8 mouse cellular contexts compared by ENCODE assay signal in genomic region chr7:81934267-81934745, GRCm38 (mm10). TPM values are rescaled to one million over a fixed set of nuclear protein-coding genes. Genes with fewer than 3 reads are reported as not detected.
DNase-seq lines count a peak whose midpoint lies in the region; ATAC-seq and TF ChIP-seq lines count a peak whose summit lies in the region.

TSS of gene Hdgfl3 (minus strand) at chr7:81934473.

- peak; percentile 76 for ATAC-seq in frontal cortex, adult (ENCODE audit: low TSS enrichment)
- peak; percentile 50 to 67; a peak in 3 of 4 replicates for ATAC-seq in hematopoietic stem cell, adult 5-6 weeks (replicated peaks in 1 of 2; ENCODE audit: insufficient read depth in 1 of 2, low FRiP score in 2 of 2, low TSS enrichment in 1 of 2, low read depth in 1 of 2, poor library complexity in 2 of 2, severe bottlenecking in 2 of 2)

- H3K27ac ChIP-seq in cerebellum, adult 2 months (ENCODE audit: insufficient read depth, low read length), result peak within 1 kb of the TSS; percentile 76

- peak within 1 kb of the TSS; percentile 63 for H3K4me3 ChIP-seq in cerebellum, adult 2 months (replicated peaks; ENCODE audit: insufficient read depth, low read depth, low read length)

- TF ChIP-seq CTCF in cerebellum, adult 2 months (IDR thresholded peaks at IDR 0.05; ENCODE audit: borderline replicate concordance, insufficient read depth, low read depth, low read length), result no peak

- DNase-seq in Muller cell, postnatal 12 days (ENCODE audit: inconsistent ontology term), result peak; percentile 93
- DNase-seq in cerebellum, adult 2 months, result peak; percentile 81 to 84
- peak; percentile 65 to 75 for DNase-seq in layer of hippocampus, adult 8-10 months (ENCODE audit: low spot score in 2 of 2)
- DNase-seq in lung, adult 18-20 months, result peak; percentile 73 to 78
- DNase-seq in retina, adult 2 months (ENCODE audit: low read depth, low spot score), result peak; percentile 78
- peak; percentile 57 for DNase-seq in urinary bladder, adult 2 months (ENCODE audit: low spot score)

- no peaks in the 10 kb centered on the region; the same call in 1 of the 2 replicates for H3K4me1 ChIP-seq in cerebellum, adult 2 months (ENCODE audit: control insufficient read depth, insufficient read depth, low read length)

- no peaks in the 10 kb centered on the region; the same call in 1 of the 2 replicates for H3K27me3 ChIP-seq in cerebellum, adult 2 months (ENCODE audit: control insufficient read depth, insufficient read depth, low read length)

- 0 out of 2 replicates have a peak, but pooled peaks have one; percentile 23 for TF ChIP-seq POLR2A in cerebellum, adult 2 months (IDR thresholded peaks at IDR 0.05; ENCODE audit: borderline replicate concordance, insufficient read depth, low read length)

- WGBS in cerebellum, adult 2 months, result under 1% methylated on average over 61 of the region's 63 CpGs

RNA-seq across cellular contexts. Expression of gene Hdgfl3, which starts in this region (rescaled TPM):
- polyA plus RNA-seq in cerebellum, adult 2 months (2012; rRNA removed), result 22.4 and 23.7 TPM in 2 replicates
- 27.3 and 37.4 TPM in 2 replicates for total RNA-seq in hematopoietic stem cell, adult 5-6 weeks (2017)
- total RNA-seq in layer of hippocampus, adult 8-10 months (2022), result 10 to 100 TPM; 61.8 to 65.0 (median 63.0) TPM
- 8.0 and 10.4 TPM in 2 replicates for polyA plus RNA-seq in urinary bladder, adult 2 months (2012; rRNA removed)

Comparison
In these comparisons a context has a peak if more than half of its experiments do, and no peak if none do; other contexts are left out.
1. Peak in every context shown above with its lines: DNase-seq, ATAC-seq, H3K4me3 ChIP-seq and H3K27ac ChIP-seq.